Mouse (Mus musculus): ENCODE results near the gene Rnf185.

Gene Rnf185

GRCm38 (mm10) chr11:3444875-3445274, 7.3 kb downstream of the Rnf185 start:
- DNase-seq (ENCODE audit: low read depth, low spot score) = no peak

GRCm38 (mm10) chr11:3443091-3443490, 9.1 kb downstream of the Rnf185 start:
- DNase-seq (ENCODE audit: low read depth, low spot score) = peak; percentile 77

GRCm38 (mm10) chr11:3442677-3443076, 9.5 kb downstream of the Rnf185 start:
- DNase-seq (ENCODE audit: low read depth, low spot score) = peak; percentile 80

GRCm38 (mm10) chr11:3441696-3442443, 10.3 kb downstream of the Rnf185 start:
- peak; percentile 80 for DNase-seq (ENCODE audit: low read depth, low spot score)

GRCm38 (mm10) chr11:3437621-3438020, 14.5 kb downstream of the Rnf185 start:
- no peak for DNase-seq (ENCODE audit: low read depth, low spot score)

GRCm38 (mm10) chr11:3433809-3434208, 18.4 kb downstream of the Rnf185 start:
- DNase-seq (ENCODE audit: low read depth, low spot score) = no peak

GRCm38 (mm10) chr11:3431976-3432603, 20.1 kb downstream of the Rnf185 start:
- no peak for DNase-seq (ENCODE audit: low read depth, low spot score)

- DNase-seq (ENCODE audit: low read depth, low spot score) = no peak
Measured at GRCm38 (mm10) chr11:3431515-3431914, 20.6 kb downstream of the Rnf185 start.

- no peak for DNase-seq (ENCODE audit: low read depth, low spot score)
Measured at GRCm38 (mm10) chr11:3428632-3429031, 23.5 kb downstream of the Rnf185 start.

GRCm38 (mm10) chr11:3427697-3428230, 24.4 kb downstream of the Rnf185 start:
- no peak for DNase-seq (ENCODE audit: low read depth, low spot score)

GRCm38 (mm10) chr11:3422242-3422641, 29.9 kb downstream of the Rnf185 start:
- DNase-seq (ENCODE audit: low read depth, low spot score) = no peak

GRCm38 (mm10) chr11:3418741-3419140, 33.4 kb downstream of the Rnf185 start:
- no peak for DNase-seq (ENCODE audit: low read depth, low spot score)

- DNase-seq (ENCODE audit: low read depth, low spot score) = no peak
Measured at GRCm38 (mm10) chr11:3417795-3418194, 34.4 kb downstream of the Rnf185 start.

GRCm38 (mm10) chr11:3416399-3416798, 35.8 kb downstream of the Rnf185 start:
- DNase-seq (ENCODE audit: low read depth, low spot score) = no peak

- no peak for DNase-seq (ENCODE audit: low read depth, low spot score)
Measured at GRCm38 (mm10) chr11:3412111-3412510, 40.1 kb downstream of the Rnf185 start.

GRCm38 (mm10) chr11:3408997-3409732, 43.0 kb downstream of the Rnf185 start, which contains the start of gene Limk2:
Limk2 (minus strand) TSS chr11:3409189.
- DNase-seq (ENCODE audit: low read depth, low spot score) = peak; percentile 87

GRCm38 (mm10) chr11:3408131-3408996, 43.8 kb downstream of the Rnf185 start:
- DNase-seq (ENCODE audit: low read depth, low spot score) = peak; percentile 48

GRCm38 (mm10) chr11:3404287-3405047, 47.7 kb downstream of the Rnf185 start:
- DNase-seq (ENCODE audit: low read depth, low spot score) = peak; percentile 22

- DNase-seq (ENCODE audit: low read depth, low spot score) = no peak
Measured at GRCm38 (mm10) chr11:3403024-3403423, 49.1 kb downstream of the Rnf185 start.

GRCm38 (mm10) chr11:3398318-3398717, 53.8 kb downstream of the Rnf185 start:
- DNase-seq (ENCODE audit: low read depth, low spot score) = no peak
